Mouse (Mus musculus): Measurements from ENCODE around the gene Ccdc15.
"Not testable (repeated sequence)": the region's sequence is repeated elsewhere in the genome, so short reads cannot be mapped to it uniquely, and the experiment has no call there.

Ccdc15 gene

GRCm38 (mm10) chr9:37349050-37349449, 818 bp upstream of the Ccdc15 start:
- no peak for DNase-seq (ENCODE audit: low spot score)

GRCm38 (mm10) chr9:37347184-37347987, 846 bp downstream of the Ccdc15 start:
- peak; percentile 13 for DNase-seq (ENCODE audit: low spot score)

- no peak for DNase-seq (ENCODE audit: low spot score)
Measured at GRCm38 (mm10) chr9:37345406-37345805, 2.8 kb downstream of the Ccdc15 start.

- DNase-seq (ENCODE audit: low spot score): no peak
Measured at GRCm38 (mm10) chr9:37329456-37329855, 18.8 kb downstream of the Ccdc15 start.

- no peak for DNase-seq (ENCODE audit: low spot score)
Measured at GRCm38 (mm10) chr9:37301720-37302119, 46.5 kb downstream of the Ccdc15 start.

- not testable (repeated sequence) for DNase-seq (ENCODE audit: low spot score)
Measured at GRCm38 (mm10) chr9:37300501-37300900, 47.7 kb downstream of the Ccdc15 start.

GRCm38 (mm10) chr9:37295586-37295985, 52.6 kb downstream of the Ccdc15 start:
- no peak for DNase-seq (ENCODE audit: low spot score)

GRCm38 (mm10) chr9:37266622-37267021, 81.6 kb downstream of the Ccdc15 start:
- DNase-seq (ENCODE audit: low spot score): no peak

GRCm38 (mm10) chr9:37255889-37256225, 92.4 kb downstream of the Ccdc15 start:
- DNase-seq (ENCODE audit: low spot score): peak; percentile 33

GRCm38 (mm10) chr9:37255149-37255888, 92.9 kb downstream of the Ccdc15 start, which contains the start of gene Slc37a2:
Gene Slc37a2 (minus strand): TSS chr9:37255738.
- peak; percentile 44 for DNase-seq (ENCODE audit: low spot score)

- no peak for DNase-seq (ENCODE audit: low spot score)
Measured at GRCm38 (mm10) chr9:37254531-37255110, 93.6 kb downstream of the Ccdc15 start.

- DNase-seq (ENCODE audit: low spot score): no peak
Measured at GRCm38 (mm10) chr9:37250631-37251030, 97.6 kb downstream of the Ccdc15 start.

GRCm38 (mm10) chr9:37249976-37250375, 98.3 kb downstream of the Ccdc15 start:
- DNase-seq (ENCODE audit: low spot score): no peak

GRCm38 (mm10) chr9:37248381-37248906, 99.8 kb downstream of the Ccdc15 start:
- DNase-seq (ENCODE audit: low spot score): no peak

- no peak for DNase-seq (ENCODE audit: low spot score)
Measured at GRCm38 (mm10) chr9:37247429-37247828, 100.8 kb downstream of the Ccdc15 start.

- no peak for DNase-seq (ENCODE audit: low spot score)
Measured at GRCm38 (mm10) chr9:37245810-37246209, 102.4 kb downstream of the Ccdc15 start.

GRCm38 (mm10) chr9:37245404-37245803, 102.8 kb downstream of the Ccdc15 start:
- DNase-seq (ENCODE audit: low spot score): no peak

- DNase-seq (ENCODE audit: low spot score): no peak
Measured at GRCm38 (mm10) chr9:37244600-37244999, 103.6 kb downstream of the Ccdc15 start.

GRCm38 (mm10) chr9:37242764-37243163, 105.5 kb downstream of the Ccdc15 start:
- DNase-seq (ENCODE audit: low spot score): no peak

GRCm38 (mm10) chr9:37235951-37236737, 112.1 kb downstream of the Ccdc15 start:
- DNase-seq (ENCODE audit: low spot score): no peak
